Mouse (Mus musculus): ENCODE data around the gene Ccnd3. TPM values are rescaled to one million over a fixed set of nuclear protein-coding genes. Genes with fewer than 3 reads are reported as not detected.

Ccnd3 gene
- polyA plus RNA-seq, 1 experiment: 181 TPM

DNA sequence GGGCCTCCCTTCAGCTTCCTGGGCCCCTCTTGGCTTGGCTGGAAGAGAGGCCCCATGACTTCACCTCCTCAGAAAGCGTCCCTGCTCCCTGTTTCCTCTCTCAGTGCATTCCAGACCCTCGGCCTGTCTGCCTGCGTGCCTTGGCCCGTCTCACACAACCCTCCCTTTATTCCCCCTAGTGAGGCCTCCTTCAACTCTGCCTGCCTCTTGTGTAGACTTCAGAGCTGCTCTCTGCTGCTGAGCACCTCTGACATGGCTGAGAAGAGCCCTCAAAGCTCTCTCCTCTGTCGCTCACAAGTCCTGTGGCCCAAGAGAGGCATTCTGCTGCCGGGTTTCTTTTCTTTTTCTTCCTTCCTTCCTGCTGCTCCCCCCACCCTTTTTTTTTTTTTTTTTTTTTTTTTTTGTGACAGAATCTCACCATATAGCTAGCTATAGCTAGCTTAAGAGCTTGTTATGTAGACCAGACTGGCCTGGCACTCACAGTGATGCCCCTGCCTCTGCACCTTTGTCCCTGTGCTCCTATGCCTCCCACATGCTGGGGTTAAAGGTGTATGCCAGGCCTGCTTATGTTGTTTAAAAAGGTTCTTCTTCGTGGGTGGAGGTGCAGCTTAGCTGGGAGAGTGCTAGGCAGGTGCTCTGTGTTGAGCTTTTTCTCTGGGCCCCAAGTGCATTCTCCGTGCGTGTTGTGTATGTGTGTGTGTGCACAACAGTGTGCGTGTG lies 22.9 kb downstream of the Ccnd3 start:
- Histone ChIP-seq H3K9ac (ENCODE audit: low read depth, poor library complexity, severe bottlenecking) (peak overlapping the region; percentile 29), H3K4me3 (ENCODE audit: low read depth, low read length) (no peak overlapping the region), H3K27ac (ENCODE audit: insufficient read depth, low read length) (no peak overlapping the region; the same call in 1 of the 2 replicates), H3K36me3 (ENCODE audit: control insufficient read depth, insufficient read depth, low read length, poor library complexity, severe bottlenecking) (no peaks in the 10 kb centered on the region), H3K4me1 (ENCODE audit: control insufficient read depth, insufficient read depth, low read length) (peaks cover 5% of the 10 kb centered on the region), H3K9me3 (replicated peaks; ENCODE audit: control insufficient read depth, insufficient read depth, low read length, poor library complexity, severe bottlenecking) (no peaks in the 10 kb centered on the region), H3K27me3 (ENCODE audit: control insufficient read depth, insufficient read depth, low read length, poor library complexity, severe bottlenecking) (no peaks in the 10 kb centered on the region)
- TF ChIP-seq EP300 (IDR thresholded peaks at IDR 0.05; ENCODE audit: insufficient read depth, low read depth, low read length) (no peak), CTCF (IDR thresholded peaks at IDR 0.05; ENCODE audit: low read depth, low read length) (no peak), POLR2A (IDR thresholded peaks at IDR 0.05; ENCODE audit: insufficient read depth, low read length) (no peak)

DNA sequence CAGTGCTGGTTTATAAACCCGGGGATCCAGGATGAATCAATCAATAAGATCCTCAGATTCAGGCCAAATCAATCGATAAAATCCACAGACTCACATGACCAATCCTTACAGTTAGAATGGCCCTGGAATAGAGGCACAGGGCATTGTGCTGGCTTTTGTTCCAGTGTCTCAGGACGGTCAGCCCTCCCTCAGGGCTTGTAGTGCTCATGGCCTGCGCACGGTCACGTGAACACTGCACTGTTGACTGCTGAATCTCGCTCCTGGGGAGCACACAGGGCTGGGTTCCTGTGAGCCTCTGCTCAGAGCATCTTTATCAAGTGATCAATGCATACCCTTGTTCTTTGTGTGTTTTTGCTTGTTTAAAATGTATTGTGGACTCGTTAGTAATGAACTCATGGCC lies 24.1 kb downstream of the Ccnd3 start:
- no peaks in the 10 kb centered on the region for H3K36me3 ChIP-seq (ENCODE audit: control insufficient read depth, insufficient read depth, low read length, poor library complexity, severe bottlenecking)
- TF ChIP-seq CTCF (IDR thresholded peaks at IDR 0.05; ENCODE audit: low read depth, low read length): no peak
- peak; percentile 92 for TF ChIP-seq EP300 (IDR thresholded peaks at IDR 0.05; ENCODE audit: insufficient read depth, low read depth, low read length)
- no peak overlapping the region for H3K27ac ChIP-seq (ENCODE audit: insufficient read depth, low read length)
- no peaks in the 10 kb centered on the region for H3K27me3 ChIP-seq (ENCODE audit: control insufficient read depth, insufficient read depth, low read length, poor library complexity, severe bottlenecking)
- no peak overlapping the region for H3K9ac ChIP-seq (ENCODE audit: low read depth, poor library complexity, severe bottlenecking)
- peaks cover 5% of the 10 kb centered on the region for H3K4me1 ChIP-seq (ENCODE audit: control insufficient read depth, insufficient read depth, low read length)
- no peaks in the 10 kb centered on the region for H3K9me3 ChIP-seq (replicated peaks; ENCODE audit: control insufficient read depth, insufficient read depth, low read length, poor library complexity, severe bottlenecking)
- no peak overlapping the region for H3K4me3 ChIP-seq (ENCODE audit: low read depth, low read length)

DNA sequence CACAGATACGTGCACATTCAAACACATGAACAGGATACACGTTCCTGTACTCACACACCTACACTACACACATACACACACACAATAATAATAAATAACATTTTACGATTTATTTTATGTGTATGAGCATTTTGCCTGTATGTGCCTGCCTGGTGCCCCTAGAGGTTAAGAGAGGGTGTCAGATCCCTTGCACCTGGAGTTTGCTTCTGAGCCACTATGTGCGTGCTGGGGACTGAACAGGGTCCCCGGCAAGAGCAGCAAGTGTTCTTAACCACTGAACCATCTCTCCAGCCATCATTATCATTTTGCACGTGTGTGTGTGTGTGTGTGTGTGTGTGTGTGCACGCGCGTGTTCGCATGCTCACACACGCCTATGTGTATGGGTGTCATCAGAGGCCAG lies 24.7 kb downstream of the Ccnd3 start:
- H3K27ac ChIP-seq (ENCODE audit: insufficient read depth, low read length): no peak overlapping the region
- H3K36me3 ChIP-seq (ENCODE audit: control insufficient read depth, insufficient read depth, low read length, poor library complexity, severe bottlenecking): no peaks in the 10 kb centered on the region
- no peak overlapping the region for H3K9ac ChIP-seq (ENCODE audit: low read depth, poor library complexity, severe bottlenecking)
- no peaks in the 10 kb centered on the region for H3K27me3 ChIP-seq (ENCODE audit: control insufficient read depth, insufficient read depth, low read length, poor library complexity, severe bottlenecking)
- peaks cover 5% of the 10 kb centered on the region for H3K4me1 ChIP-seq (ENCODE audit: control insufficient read depth, insufficient read depth, low read length)
- H3K4me3 ChIP-seq (ENCODE audit: low read depth, low read length): no peak overlapping the region
- no peaks in the 10 kb centered on the region for H3K9me3 ChIP-seq (replicated peaks; ENCODE audit: control insufficient read depth, insufficient read depth, low read length, poor library complexity, severe bottlenecking)
- TF ChIP-seq POLR2A (IDR thresholded peaks at IDR 0.05; ENCODE audit: insufficient read depth, low read length): no peak
- no peak for TF ChIP-seq EP300 (IDR thresholded peaks at IDR 0.05; ENCODE audit: insufficient read depth, low read depth, low read length)
- no peak for TF ChIP-seq CTCF (IDR thresholded peaks at IDR 0.05; ENCODE audit: low read depth, low read length)

DNA sequence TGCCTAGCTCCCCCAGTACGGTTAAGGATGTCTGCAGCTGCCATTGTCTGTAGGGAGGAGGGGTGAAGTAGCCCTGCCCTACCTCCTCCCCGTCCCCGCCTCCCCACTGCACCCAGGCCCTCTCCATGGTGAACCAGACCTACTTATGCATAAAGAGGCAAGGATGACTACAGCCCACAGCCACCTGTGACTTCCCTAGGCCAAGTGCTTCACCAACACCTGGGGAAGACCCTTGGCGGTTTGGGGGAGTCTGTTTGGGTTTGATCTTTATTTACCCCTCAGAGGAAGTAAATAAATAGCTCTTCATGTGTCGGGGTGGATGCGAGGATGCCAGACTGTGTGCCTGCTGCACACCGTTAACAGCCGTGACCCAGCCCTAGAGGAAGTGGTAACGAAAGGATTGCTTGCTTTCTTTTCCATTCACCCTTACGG lies 26.6 kb downstream of the Ccnd3 start:
- H3K27me3 ChIP-seq (ENCODE audit: control insufficient read depth, insufficient read depth, low read length, poor library complexity, severe bottlenecking): no peaks in the 10 kb centered on the region
- H3K9ac ChIP-seq (ENCODE audit: low read depth, poor library complexity, severe bottlenecking): peak overlapping the region; percentile 12; the same call in 1 of the 2 replicates
- H3K27ac ChIP-seq (ENCODE audit: insufficient read depth, low read length): peak overlapping the region; percentile 57
- TF ChIP-seq POLR2A (IDR thresholded peaks at IDR 0.05; ENCODE audit: insufficient read depth, low read length) (no peak), EP300 (IDR thresholded peaks at IDR 0.05; ENCODE audit: insufficient read depth, low read depth, low read length) (0 out of 2 replicates have a peak, but pooled peaks have one; percentile 21)
- no peaks in the 10 kb centered on the region for H3K9me3 ChIP-seq (replicated peaks; ENCODE audit: control insufficient read depth, insufficient read depth, low read length, poor library complexity, severe bottlenecking)
- peaks cover 7% of the 10 kb centered on the region for H3K4me1 ChIP-seq (ENCODE audit: control insufficient read depth, insufficient read depth, low read length)
- peak overlapping the region; percentile 44 for H3K4me3 ChIP-seq (ENCODE audit: low read depth, low read length)
- H3K36me3 ChIP-seq (ENCODE audit: control insufficient read depth, insufficient read depth, low read length, poor library complexity, severe bottlenecking): no peaks in the 10 kb centered on the region

DNA sequence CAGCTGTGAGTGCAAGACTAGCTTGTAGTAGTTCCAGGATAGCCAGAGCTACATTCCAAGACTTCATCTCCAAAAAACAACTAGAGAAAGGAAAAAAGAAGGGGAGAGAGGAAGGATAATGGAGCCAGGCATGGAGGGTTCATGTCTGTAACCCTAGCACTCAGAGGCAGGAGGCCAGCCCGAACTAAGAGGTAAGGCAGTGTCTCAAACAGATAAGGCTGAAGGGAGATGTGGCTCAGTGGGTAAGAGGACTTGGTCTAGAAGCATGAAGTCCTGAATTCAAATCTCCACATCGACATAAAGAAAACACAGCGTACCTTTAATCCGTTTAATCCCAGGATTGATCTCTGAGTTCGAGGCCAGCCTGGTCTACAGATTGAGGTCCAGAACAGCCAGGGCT lies 27.5 kb downstream of the Ccnd3 start:
- Histone ChIP-seq H3K9me3 (replicated peaks; ENCODE audit: control insufficient read depth, insufficient read depth, low read length, poor library complexity, severe bottlenecking) (no peaks in the 10 kb centered on the region), H3K27ac (ENCODE audit: insufficient read depth, low read length) (peak overlapping the region; percentile 57), H3K4me1 (ENCODE audit: control insufficient read depth, insufficient read depth, low read length) (peaks cover 7% of the 10 kb centered on the region), H3K36me3 (ENCODE audit: control insufficient read depth, insufficient read depth, low read length, poor library complexity, severe bottlenecking) (no peaks in the 10 kb centered on the region), H3K27me3 (ENCODE audit: control insufficient read depth, insufficient read depth, low read length, poor library complexity, severe bottlenecking) (no peaks in the 10 kb centered on the region), H3K4me3 (ENCODE audit: low read depth, low read length) (no peak overlapping the region), H3K9ac (ENCODE audit: low read depth, poor library complexity, severe bottlenecking) (0 out of 2 replicates have a peak overlapping the region, but pooled peaks have one; percentile 12)
- TF ChIP-seq POLR2A (IDR thresholded peaks at IDR 0.05; ENCODE audit: insufficient read depth, low read length): no peak
- TF ChIP-seq CTCF (IDR thresholded peaks at IDR 0.05; ENCODE audit: low read depth, low read length): no peak
- TF ChIP-seq EP300 (IDR thresholded peaks at IDR 0.05; ENCODE audit: insufficient read depth, low read depth, low read length): no peak

DNA sequence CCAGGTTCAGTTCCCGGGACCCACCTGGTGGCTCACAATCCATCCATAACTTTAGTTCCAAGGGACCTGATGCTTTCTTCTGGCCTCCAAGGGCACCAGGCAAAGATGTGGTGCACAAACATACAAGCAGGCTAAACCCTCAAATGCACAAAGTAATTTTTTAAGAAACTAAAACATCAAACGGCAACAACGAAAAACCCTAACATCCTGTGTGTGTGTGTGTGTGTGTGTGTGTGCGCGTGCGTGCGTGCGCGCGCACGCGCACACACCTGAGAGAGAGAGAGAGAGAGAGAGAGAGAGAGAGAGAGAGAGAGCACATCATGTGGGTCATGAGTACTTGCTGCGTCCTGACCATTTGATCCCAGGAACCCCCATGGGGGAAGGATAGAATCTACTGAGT lies 28.8 kb downstream of the Ccnd3 start:
- H3K27ac ChIP-seq (ENCODE audit: insufficient read depth, low read length): no peak overlapping the region
- H3K4me3 ChIP-seq (ENCODE audit: low read depth, low read length): no peak overlapping the region
- H3K9ac ChIP-seq (ENCODE audit: low read depth, poor library complexity, severe bottlenecking): no peak overlapping the region
- H3K4me1 ChIP-seq (ENCODE audit: control insufficient read depth, insufficient read depth, low read length): peaks cover 2% of the 10 kb centered on the region
- H3K36me3 ChIP-seq (ENCODE audit: control insufficient read depth, insufficient read depth, low read length, poor library complexity, severe bottlenecking): no peaks in the 10 kb centered on the region
- no peaks in the 10 kb centered on the region for H3K9me3 ChIP-seq (replicated peaks; ENCODE audit: control insufficient read depth, insufficient read depth, low read length, poor library complexity, severe bottlenecking)
- TF ChIP-seq EP300 (IDR thresholded peaks at IDR 0.05; ENCODE audit: insufficient read depth, low read depth, low read length) (no peak), CTCF (IDR thresholded peaks at IDR 0.05; ENCODE audit: low read depth, low read length) (no peak), POLR2A (IDR thresholded peaks at IDR 0.05; ENCODE audit: insufficient read depth, low read length) (no peak)
- H3K27me3 ChIP-seq (ENCODE audit: control insufficient read depth, insufficient read depth, low read length, poor library complexity, severe bottlenecking): no peaks in the 10 kb centered on the region
